Mouse (Mus musculus): Measurements from ENCODE around the gene Ptpn1. TPM values are rescaled to one million over a fixed set of nuclear protein-coding genes. Genes with fewer than 3 reads are reported as not detected.

Ptpn1 gene
- polyA plus RNA-seq, 1 experiment from 2014 or later = 41.5 TPM

DNA sequence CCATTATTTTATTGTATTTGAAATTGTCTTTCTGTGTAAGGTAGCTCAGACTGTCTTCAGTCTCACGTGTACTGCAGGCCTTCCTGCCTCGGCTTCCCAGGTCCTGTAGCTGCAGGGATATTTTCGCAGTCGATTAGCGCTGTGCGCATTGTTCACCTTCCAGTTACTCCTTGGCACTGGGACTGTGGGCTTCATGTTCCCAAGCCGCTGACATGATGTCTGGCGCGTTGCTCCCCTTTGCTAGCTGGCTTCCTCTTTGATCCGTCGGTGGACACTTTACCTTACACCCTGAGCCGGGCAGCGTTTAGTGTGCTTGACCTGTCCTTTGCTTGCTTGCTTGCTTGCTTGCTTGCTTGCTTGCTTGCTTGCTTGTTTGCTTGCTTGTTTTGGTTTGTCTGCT, 16.7 kb downstream of the Ptpn1 start:
- 69% methylated on average over 13 of the region's 13 CpGs for WGBS
- H3K9ac ChIP-seq (ENCODE audit: low read length) = no peak overlapping the region
- peaks cover 22 to 41% of the 10 kb centered on the region in 2 experiments for H3K4me1 ChIP-seq (ENCODE audit: control insufficient read depth in 2 of 2, insufficient read depth in 2 of 2, low read length in 2 of 2)

DNA sequence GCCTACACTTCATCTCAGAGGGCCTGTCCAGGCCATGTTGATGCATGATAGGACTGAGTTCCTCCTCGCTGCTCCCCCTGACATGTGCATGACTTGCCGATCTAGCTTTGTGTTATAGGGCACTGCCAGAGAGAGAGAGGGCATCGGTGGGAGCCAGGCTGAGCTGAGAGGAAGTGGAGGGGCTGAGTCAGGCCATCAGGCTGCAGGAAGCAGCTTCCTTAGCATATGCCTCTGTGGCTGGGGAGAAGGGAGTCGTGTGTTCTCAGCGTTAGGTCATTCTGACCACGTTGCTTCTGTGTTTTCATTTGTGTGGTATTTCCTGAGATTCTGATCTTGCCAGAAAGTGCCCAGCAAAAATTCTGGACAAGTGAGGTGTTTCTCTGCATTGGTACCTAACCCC, 17.4 kb downstream of the Ptpn1 start:
- no peak overlapping the region for H3K4me2 ChIP-seq (ENCODE audit: low read length)
- no peak overlapping the region for H3K9ac ChIP-seq (ENCODE audit: low read length)
- H3K9me3 ChIP-seq (ENCODE audit: control insufficient read depth, low read length) = no peaks in the 10 kb centered on the region
- H3K4me1 ChIP-seq (ENCODE audit: control insufficient read depth in 2 of 2, insufficient read depth in 2 of 2, low read length in 2 of 2) = peaks cover 23 to 35% of the 10 kb centered on the region in 2 experiments
- H3K27ac ChIP-seq (replicated peaks in 1 of 2; ENCODE audit: control insufficient read depth in 1 of 2, insufficient read depth in 1 of 2, low read depth in 2 of 2, low read length in 2 of 2) = peak overlapping the region; percentile 4 to 42
- H3K27me3 ChIP-seq (ENCODE audit: control insufficient read depth, insufficient read depth, low read length) = no peaks in the 10 kb centered on the region
- ATAC-seq (ENCODE audit: insufficient number of reproducible peaks, insufficient read depth, low FRiP score, low read depth) = no peak
- H3K4me3 ChIP-seq (ENCODE audit: control insufficient read depth in 1 of 2, insufficient read depth in 1 of 2, low read depth in 1 of 2, low read length in 2 of 2) = no peak overlapping the region
- WGBS = 50% methylated on average over 6 of the region's 6 CpGs
- no peaks in the 10 kb centered on the region for H3K36me3 ChIP-seq (ENCODE audit: control insufficient read depth, insufficient read depth, low read length)

More for the DNA sequence above, 16.7 kb downstream of the Ptpn1 start:
- Histone ChIP-seq H3K4me2 (ENCODE audit: low read length) (no peak overlapping the region), H3K4me3 (ENCODE audit: control insufficient read depth in 1 of 2, insufficient read depth in 1 of 2, low read depth in 1 of 2, low read length in 2 of 2) (no peak overlapping the region), H3K9me3 (ENCODE audit: control insufficient read depth, low read length) (no peaks in the 10 kb centered on the region), H3K36me3 (ENCODE audit: control insufficient read depth, insufficient read depth, low read length) (no peaks in the 10 kb centered on the region), H3K27ac (replicated peaks in 1 of 2; ENCODE audit: control insufficient read depth in 1 of 2, insufficient read depth in 1 of 2, low read depth in 2 of 2, low read length in 2 of 2) (peak overlapping the region in 1 of 2 experiments; percentile 4; a peak in 1 of 4 replicates), H3K27me3 (ENCODE audit: control insufficient read depth, insufficient read depth, low read length) (no peaks in the 10 kb centered on the region)
- ATAC-seq (ENCODE audit: insufficient number of reproducible peaks, insufficient read depth, low FRiP score, low read depth) = no peak

DNA sequence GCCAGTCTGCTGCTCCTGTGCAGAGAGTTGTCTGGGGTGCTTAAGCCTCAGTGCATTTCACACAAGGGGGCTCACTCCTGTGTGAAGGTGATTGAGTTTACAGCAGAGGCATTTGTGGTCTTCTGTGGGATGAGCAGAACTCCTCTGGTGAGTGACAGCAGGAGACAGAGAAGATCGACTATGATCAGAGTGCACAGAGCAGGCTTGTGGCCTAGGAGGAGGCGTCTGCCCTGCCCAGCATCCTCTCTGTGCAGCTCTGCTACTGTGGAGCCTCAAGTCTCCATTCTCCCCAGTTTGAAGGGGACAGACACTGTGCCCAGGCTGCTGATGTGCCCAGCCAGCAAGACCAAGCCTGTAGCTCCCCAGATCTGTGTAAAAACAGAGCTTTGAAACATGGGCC, 18.0 kb downstream of the Ptpn1 start:
- no peak overlapping the region for H3K9ac ChIP-seq (ENCODE audit: low read length)

DNA sequence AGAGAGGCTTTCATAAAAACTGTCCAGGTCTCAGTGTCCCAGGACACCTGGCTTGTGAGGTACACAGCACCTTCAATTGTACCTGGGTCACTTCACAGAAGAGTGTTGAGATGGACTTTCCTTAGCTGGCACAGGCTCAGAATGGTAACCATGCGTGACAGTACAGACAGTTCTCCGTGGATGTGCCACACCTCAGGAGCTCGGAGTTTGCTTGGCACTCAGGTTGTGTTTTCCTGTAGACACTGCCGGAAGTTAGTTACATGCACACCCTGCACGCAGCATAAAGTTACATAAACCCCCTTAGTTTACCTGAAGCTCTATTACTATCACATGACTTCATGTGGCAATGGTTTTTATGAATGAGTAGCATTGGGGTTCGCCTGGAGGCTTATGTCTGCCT, 18.8 kb downstream of the Ptpn1 start:
- Histone ChIP-seq H3K9ac (ENCODE audit: low read length) (no peak overlapping the region), H3K36me3 (ENCODE audit: control insufficient read depth, insufficient read depth, low read length) (no peaks in the 10 kb centered on the region), H3K9me3 (ENCODE audit: control insufficient read depth, low read length) (no peaks in the 10 kb centered on the region), H3K4me2 (ENCODE audit: low read length) (no peak overlapping the region), H3K4me3 (ENCODE audit: control insufficient read depth in 1 of 2, insufficient read depth in 1 of 2, low read depth in 1 of 2, low read length in 2 of 2) (no peak overlapping the region), H3K27ac (replicated peaks in 1 of 2; ENCODE audit: control insufficient read depth in 1 of 2, insufficient read depth in 1 of 2, low read depth in 2 of 2, low read length in 2 of 2) (no peak overlapping the region), H3K4me1 (ENCODE audit: control insufficient read depth in 2 of 2, insufficient read depth in 2 of 2, low read length in 2 of 2) (peaks cover 23 to 33% of the 10 kb centered on the region in 2 experiments), H3K27me3 (ENCODE audit: control insufficient read depth, insufficient read depth, low read length) (no peaks in the 10 kb centered on the region)
- no peak for ATAC-seq (ENCODE audit: insufficient number of reproducible peaks, insufficient read depth, low FRiP score, low read depth)
- 83% methylated on average over 6 of the region's 6 CpGs for WGBS

More for the DNA sequence above, 18.0 kb downstream of the Ptpn1 start:
- ATAC-seq (ENCODE audit: insufficient number of reproducible peaks, insufficient read depth, low FRiP score, low read depth) = no peak
- peak overlapping the region; percentile 4 to 42; a peak in 2 of 4 replicates for H3K27ac ChIP-seq (replicated peaks in 1 of 2; ENCODE audit: control insufficient read depth in 1 of 2, insufficient read depth in 1 of 2, low read depth in 2 of 2, low read length in 2 of 2)
- H3K4me3 ChIP-seq (ENCODE audit: control insufficient read depth in 1 of 2, insufficient read depth in 1 of 2, low read depth in 1 of 2, low read length in 2 of 2) = no peak overlapping the region
- WGBS = 66% methylated on average over 2 of the region's 2 CpGs
- no peaks in the 10 kb centered on the region for H3K36me3 ChIP-seq (ENCODE audit: control insufficient read depth, insufficient read depth, low read length)
- peaks cover 23 to 33% of the 10 kb centered on the region in 2 experiments for H3K4me1 ChIP-seq (ENCODE audit: control insufficient read depth in 2 of 2, insufficient read depth in 2 of 2, low read length in 2 of 2)
- no peaks in the 10 kb centered on the region for H3K9me3 ChIP-seq (ENCODE audit: control insufficient read depth, low read length)
- no peak overlapping the region for H3K4me2 ChIP-seq (ENCODE audit: low read length)
- no peaks in the 10 kb centered on the region for H3K27me3 ChIP-seq (ENCODE audit: control insufficient read depth, insufficient read depth, low read length)

DNA sequence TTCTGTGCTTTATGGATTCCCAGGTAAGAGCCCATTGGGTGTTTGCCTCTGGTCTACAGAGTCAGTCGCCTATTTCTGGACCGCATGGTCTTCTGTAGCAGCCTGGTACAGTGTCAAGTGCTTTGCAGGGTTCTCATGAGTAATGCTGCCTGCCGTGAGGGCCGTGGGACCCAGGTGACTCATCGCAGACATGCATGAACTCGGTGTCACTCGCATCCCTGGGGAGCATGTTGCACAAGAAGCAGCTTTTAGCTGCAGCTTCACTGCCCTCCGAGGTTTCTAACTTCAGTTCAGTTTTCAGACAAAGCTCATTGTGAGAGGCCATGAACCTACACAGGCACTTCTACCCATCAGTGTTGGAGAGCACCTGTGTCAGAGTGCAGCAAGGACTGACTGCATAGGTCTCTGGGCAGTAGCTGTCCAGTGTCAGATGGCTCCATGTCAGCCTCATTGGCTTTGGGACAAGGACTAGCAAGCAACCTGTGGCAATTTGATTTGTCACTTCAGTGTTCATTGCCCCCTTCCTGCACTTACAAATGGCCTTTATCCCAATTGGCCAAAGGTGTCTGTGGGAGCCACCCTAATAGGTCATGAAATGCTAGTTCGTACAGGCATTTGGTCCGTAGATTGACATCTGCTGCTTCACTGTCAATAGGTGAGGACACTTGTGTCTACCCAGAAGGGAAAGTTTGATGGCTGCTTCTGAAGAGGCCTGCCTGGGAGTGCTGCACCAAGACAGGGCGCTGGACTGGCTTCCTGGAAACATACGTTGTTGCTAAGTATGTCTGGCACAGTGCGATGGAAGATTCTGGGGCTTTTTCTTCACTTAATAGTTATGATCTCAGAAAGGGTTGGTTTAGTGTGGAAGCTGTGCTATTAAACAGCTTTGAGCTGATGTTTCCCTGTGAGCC, 19.7 kb downstream of the Ptpn1 start:
- 74% methylated on average over 13 of the region's 13 CpGs for WGBS
- H3K4me2 ChIP-seq (ENCODE audit: low read length) = no peak overlapping the region
- H3K4me1 ChIP-seq (ENCODE audit: control insufficient read depth in 2 of 2, insufficient read depth in 2 of 2, low read length in 2 of 2) = peaks cover 23 to 37% of the 10 kb centered on the region in 2 experiments

DNA sequence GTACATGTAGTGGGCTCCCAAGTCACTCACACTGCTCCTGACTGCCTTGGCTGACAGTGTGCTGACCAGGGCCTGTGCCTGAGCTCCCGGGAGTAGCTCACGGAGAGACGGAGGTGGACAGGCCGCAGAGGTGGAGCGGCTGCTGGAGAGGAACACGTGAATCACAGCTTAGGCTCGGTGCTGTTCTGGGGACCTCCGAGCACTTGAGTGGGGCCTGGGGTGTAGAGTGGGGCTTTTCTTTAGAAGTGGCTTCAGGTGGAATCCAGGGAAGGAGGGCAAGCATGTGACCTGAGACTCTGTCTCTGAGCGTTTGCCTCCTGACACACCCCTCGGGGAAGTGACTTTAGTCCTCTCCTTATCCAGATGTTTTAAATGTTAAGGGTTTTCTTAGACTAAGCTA, 22.0 kb downstream of the Ptpn1 start:
- 74% methylated on average over 10 of the region's 10 CpGs for WGBS
- no peaks in the 10 kb centered on the region for H3K27me3 ChIP-seq (ENCODE audit: control insufficient read depth, insufficient read depth, low read length)
- no peaks in the 10 kb centered on the region for H3K9me3 ChIP-seq (ENCODE audit: control insufficient read depth, low read length)
- no peak for ATAC-seq (ENCODE audit: insufficient number of reproducible peaks, insufficient read depth, low FRiP score, low read depth)
- no peak overlapping the region for H3K4me2 ChIP-seq (ENCODE audit: low read length)
- H3K4me1 ChIP-seq (ENCODE audit: control insufficient read depth in 2 of 2, insufficient read depth in 2 of 2, low read length in 2 of 2) = peaks cover 20 to 42% of the 10 kb centered on the region in 2 experiments
- no peaks in the 10 kb centered on the region for H3K36me3 ChIP-seq (ENCODE audit: control insufficient read depth, insufficient read depth, low read length)
- no peak overlapping the region for H3K9ac ChIP-seq (ENCODE audit: low read length)
- no peak overlapping the region for H3K4me3 ChIP-seq (ENCODE audit: control insufficient read depth in 1 of 2, insufficient read depth in 1 of 2, low read depth in 1 of 2, low read length in 2 of 2)
- no peak overlapping the region for H3K27ac ChIP-seq (replicated peaks in 1 of 2; ENCODE audit: control insufficient read depth in 1 of 2, insufficient read depth in 1 of 2, low read depth in 2 of 2, low read length in 2 of 2)

More for the DNA sequence above, 19.7 kb downstream of the Ptpn1 start:
- H3K36me3 ChIP-seq (ENCODE audit: control insufficient read depth, insufficient read depth, low read length) = no peaks in the 10 kb centered on the region
- ATAC-seq (ENCODE audit: insufficient number of reproducible peaks, insufficient read depth, low FRiP score, low read depth) = no peak
- H3K27ac ChIP-seq (replicated peaks in 1 of 2; ENCODE audit: control insufficient read depth in 1 of 2, insufficient read depth in 1 of 2, low read depth in 2 of 2, low read length in 2 of 2) = no peak overlapping the region
- H3K9ac ChIP-seq (ENCODE audit: low read length) = no peak overlapping the region
- no peak overlapping the region for H3K4me3 ChIP-seq (ENCODE audit: control insufficient read depth in 1 of 2, insufficient read depth in 1 of 2, low read depth in 1 of 2, low read length in 2 of 2)
- H3K27me3 ChIP-seq (ENCODE audit: control insufficient read depth, insufficient read depth, low read length) = no peaks in the 10 kb centered on the region
- H3K9me3 ChIP-seq (ENCODE audit: control insufficient read depth, low read length) = no peaks in the 10 kb centered on the region

DNA sequence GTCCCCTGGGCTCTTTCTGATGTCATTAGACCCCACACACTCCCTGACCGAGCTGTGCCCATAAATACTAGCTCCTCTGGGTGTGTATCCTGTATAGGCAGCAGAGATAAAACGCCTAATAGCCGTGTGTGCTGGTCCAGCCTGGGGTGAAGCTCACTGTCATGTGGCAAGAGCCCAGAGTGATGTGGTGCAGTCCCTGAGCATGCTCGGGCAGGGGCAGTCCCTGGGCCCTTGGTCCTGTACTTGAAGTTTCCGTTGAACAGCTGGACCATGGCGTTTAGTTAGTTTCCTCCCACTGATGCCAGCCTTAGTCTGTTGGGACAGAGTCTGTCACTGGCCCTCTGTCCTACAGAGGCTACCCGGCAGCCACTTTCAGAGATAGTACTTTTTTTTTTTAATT, 23.1 kb downstream of the Ptpn1 start:
- WGBS = 64% methylated on average over 7 of the region's 7 CpGs
- no peaks in the 10 kb centered on the region for H3K9me3 ChIP-seq (ENCODE audit: control insufficient read depth, low read length)
- no peak overlapping the region for H3K9ac ChIP-seq (ENCODE audit: low read length)
- ATAC-seq (ENCODE audit: insufficient number of reproducible peaks, insufficient read depth, low FRiP score, low read depth) = no peak
- no peak overlapping the region for H3K4me2 ChIP-seq (ENCODE audit: low read length)
- no peaks in the 10 kb centered on the region for H3K36me3 ChIP-seq (ENCODE audit: control insufficient read depth, insufficient read depth, low read length)
- H3K27me3 ChIP-seq (ENCODE audit: control insufficient read depth, insufficient read depth, low read length) = no peaks in the 10 kb centered on the region
- no peak overlapping the region for H3K27ac ChIP-seq (replicated peaks in 1 of 2; ENCODE audit: control insufficient read depth in 1 of 2, insufficient read depth in 1 of 2, low read depth in 2 of 2, low read length in 2 of 2)
- no peak overlapping the region for H3K4me3 ChIP-seq (ENCODE audit: control insufficient read depth in 1 of 2, insufficient read depth in 1 of 2, low read depth in 1 of 2, low read length in 2 of 2)
- peaks cover 20 to 42% of the 10 kb centered on the region in 2 experiments for H3K4me1 ChIP-seq (ENCODE audit: control insufficient read depth in 2 of 2, insufficient read depth in 2 of 2, low read length in 2 of 2)

All from heart, embryonic 14.5 days (tissue).